Mouse (Mus musculus): ENCODE measurements around the gene Olfr523. TPM values are rescaled to one million over a fixed set of nuclear protein-coding genes. Genes with fewer than 3 reads are reported as not detected.

The Olfr523 gene
- polyA plus RNA-seq, 1 experiment from 2014 or later: not detected

- WGBS: 82% methylated on average over 2 of the region's 2 CpGs
- no peak overlapping the region for H3K27ac ChIP-seq (replicated peaks in 1 of 2; ENCODE audit: control insufficient read depth in 1 of 2, insufficient read depth in 1 of 2, low read depth in 2 of 2, low read length in 2 of 2)
- no peaks in the 10 kb centered on the region for H3K27me3 ChIP-seq (ENCODE audit: control insufficient read depth, insufficient read depth, low read length)
- no peaks in the 10 kb centered on the region for H3K9me3 ChIP-seq (ENCODE audit: control insufficient read depth, low read length)
- no peak for ATAC-seq (ENCODE audit: insufficient number of reproducible peaks, insufficient read depth, low FRiP score, low read depth)
- H3K4me3 ChIP-seq (ENCODE audit: control insufficient read depth in 1 of 2, insufficient read depth in 1 of 2, low read depth in 1 of 2, low read length in 2 of 2): no peak overlapping the region
- H3K36me3 ChIP-seq (ENCODE audit: control insufficient read depth, insufficient read depth, low read length): no peaks in the 10 kb centered on the region
- H3K4me1 ChIP-seq (ENCODE audit: control insufficient read depth in 2 of 2, insufficient read depth in 2 of 2, low read length in 2 of 2): no peaks in the 10 kb centered on the region
- H3K4me2 ChIP-seq (ENCODE audit: low read length): no peak overlapping the region
- H3K9ac ChIP-seq (ENCODE audit: low read length): no peak overlapping the region
Observed at GRCm38 (mm10) chr7:140179176-140179575, 6.2 kb downstream of the Olfr523 start.

DNA sequence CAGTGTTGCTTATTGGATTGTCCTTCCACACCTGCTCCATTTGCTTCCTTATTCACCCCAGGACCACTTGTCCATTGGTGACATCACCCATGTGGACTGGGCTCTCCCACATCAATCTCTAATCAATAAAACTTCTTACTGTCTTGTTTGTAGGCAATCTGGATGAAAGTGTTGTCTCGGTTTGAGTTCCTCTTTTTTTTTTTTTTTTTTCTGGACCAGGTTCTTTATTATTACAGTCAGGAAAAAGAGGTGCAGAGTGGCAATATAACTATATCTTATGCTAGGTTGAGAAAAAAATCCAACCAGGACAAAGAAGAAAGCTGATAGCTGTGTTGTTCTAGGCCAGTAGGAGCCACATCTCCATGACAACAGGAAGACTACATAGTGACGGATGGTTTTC lies 7.7 kb downstream of the Olfr523 start:
- ATAC-seq (ENCODE audit: insufficient number of reproducible peaks, insufficient read depth, low FRiP score, low read depth): no peak
- Histone ChIP-seq H3K4me2 (ENCODE audit: low read length) (no peak overlapping the region), H3K27ac (replicated peaks in 1 of 2; ENCODE audit: control insufficient read depth in 1 of 2, insufficient read depth in 1 of 2, low read depth in 2 of 2, low read length in 2 of 2) (no peak overlapping the region), H3K27me3 (ENCODE audit: control insufficient read depth, insufficient read depth, low read length) (no peaks in the 10 kb centered on the region), H3K4me3 (ENCODE audit: control insufficient read depth in 1 of 2, insufficient read depth in 1 of 2, low read depth in 1 of 2, low read length in 2 of 2) (no peak overlapping the region), H3K4me1 (ENCODE audit: control insufficient read depth in 2 of 2, insufficient read depth in 2 of 2, low read length in 2 of 2) (no peaks in the 10 kb centered on the region), H3K36me3 (ENCODE audit: control insufficient read depth, insufficient read depth, low read length) (no peaks in the 10 kb centered on the region), H3K9ac (ENCODE audit: low read length) (no peak overlapping the region), H3K9me3 (ENCODE audit: control insufficient read depth, low read length) (no peaks in the 10 kb centered on the region)
- WGBS: 76% methylated on average over 2 of the region's 2 CpGs

DNA sequence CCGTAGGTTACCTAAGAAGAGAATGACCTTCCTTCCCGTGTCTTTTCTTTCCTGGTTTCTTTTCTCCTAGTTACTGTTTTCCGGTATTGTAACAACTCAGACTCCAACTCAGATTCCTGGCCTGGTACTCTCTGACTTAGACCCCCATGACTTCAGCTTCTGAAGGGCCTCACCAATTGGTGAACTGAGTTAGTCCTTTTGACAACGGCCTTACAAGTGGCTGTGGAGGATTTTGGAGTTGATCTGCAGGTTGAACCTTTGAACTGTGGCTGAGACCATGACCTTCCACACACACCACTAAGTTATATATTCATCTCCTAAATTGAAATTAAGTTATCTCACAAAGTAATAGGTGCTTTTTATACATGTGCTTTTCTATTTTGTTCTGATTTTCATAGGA lies 11.2 kb downstream of the Olfr523 start:
- Histone ChIP-seq H3K36me3 (ENCODE audit: control insufficient read depth, insufficient read depth, low read length) (no peaks in the 10 kb centered on the region), H3K4me1 (ENCODE audit: control insufficient read depth in 2 of 2, insufficient read depth in 2 of 2, low read length in 2 of 2) (no peaks in the 10 kb centered on the region), H3K27me3 (ENCODE audit: control insufficient read depth, insufficient read depth, low read length) (no peaks in the 10 kb centered on the region), H3K4me2 (ENCODE audit: low read length) (no peak overlapping the region), H3K4me3 (ENCODE audit: control insufficient read depth in 1 of 2, insufficient read depth in 1 of 2, low read depth in 1 of 2, low read length in 2 of 2) (no peak overlapping the region), H3K9ac (ENCODE audit: low read length) (no peak overlapping the region), H3K9me3 (ENCODE audit: control insufficient read depth, low read length) (no peaks in the 10 kb centered on the region), H3K27ac (replicated peaks in 1 of 2; ENCODE audit: control insufficient read depth in 1 of 2, insufficient read depth in 1 of 2, low read depth in 2 of 2, low read length in 2 of 2) (no peak overlapping the region)
- no peak for ATAC-seq (ENCODE audit: insufficient number of reproducible peaks, insufficient read depth, low FRiP score, low read depth)
- 78% methylated on average over 4 of the region's 4 CpGs for WGBS

DNA sequence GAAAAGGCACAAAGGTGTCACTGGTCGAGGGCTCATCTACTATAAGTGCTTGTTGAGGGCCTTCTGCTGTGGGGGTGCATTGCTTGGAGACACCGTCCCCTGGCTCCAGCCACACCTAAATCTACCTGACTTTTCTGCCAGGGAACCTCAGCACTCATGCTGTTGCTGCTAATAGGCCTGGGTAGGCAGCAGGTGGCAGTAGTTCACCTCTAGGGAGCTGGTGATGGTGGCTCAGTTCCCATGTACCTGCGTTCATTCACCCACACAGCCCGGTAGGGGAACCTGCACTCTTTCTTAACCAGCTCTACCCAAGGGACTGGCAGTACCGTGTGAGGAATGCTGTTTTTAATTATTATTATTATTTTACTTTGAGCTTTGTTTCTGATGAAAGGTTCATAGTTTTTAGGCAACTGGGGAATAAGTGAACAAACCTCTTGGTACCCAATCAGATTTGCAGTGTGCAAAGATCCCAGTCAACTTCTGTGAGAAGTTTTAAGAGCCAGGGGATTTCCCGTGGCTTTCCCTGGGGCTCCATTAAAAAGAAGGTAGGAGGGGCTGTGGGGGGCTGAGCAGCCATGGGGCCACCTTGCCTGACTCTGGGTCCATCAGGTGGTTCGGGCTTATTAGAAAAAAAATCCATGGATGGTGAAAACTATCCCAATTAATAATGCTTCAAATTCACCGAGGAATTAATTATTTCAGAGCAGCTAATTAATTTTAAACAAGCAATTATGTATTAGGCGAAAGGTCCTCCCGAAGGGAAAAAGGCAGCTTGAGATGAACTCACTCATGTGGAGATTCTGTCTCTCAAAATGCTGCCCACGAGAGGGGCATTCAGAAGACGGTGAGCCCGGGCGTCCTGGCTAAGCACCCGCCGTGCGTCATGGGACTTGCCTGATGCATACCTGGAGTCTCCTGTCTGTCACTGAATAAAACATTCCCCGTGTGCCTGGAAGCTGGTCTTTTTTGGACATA lies 13.9 kb downstream of the Olfr523 start:
- Histone ChIP-seq H3K9ac (ENCODE audit: low read length) (no peak overlapping the region), H3K36me3 (ENCODE audit: control insufficient read depth, insufficient read depth, low read length) (no peaks in the 10 kb centered on the region), H3K27me3 (ENCODE audit: control insufficient read depth, insufficient read depth, low read length) (no peaks in the 10 kb centered on the region), H3K9me3 (ENCODE audit: control insufficient read depth, low read length) (no peaks in the 10 kb centered on the region), H3K4me3 (ENCODE audit: control insufficient read depth in 1 of 2, insufficient read depth in 1 of 2, low read depth in 1 of 2, low read length in 2 of 2) (no peak overlapping the region), H3K4me1 (ENCODE audit: control insufficient read depth in 2 of 2, insufficient read depth in 2 of 2, low read length in 2 of 2) (no peaks in the 10 kb centered on the region), H3K4me2 (ENCODE audit: low read length) (no peak overlapping the region), H3K27ac (replicated peaks in 1 of 2; ENCODE audit: control insufficient read depth in 1 of 2, insufficient read depth in 1 of 2, low read depth in 2 of 2, low read length in 2 of 2) (no peak overlapping the region)
- WGBS: 61% methylated on average over 18 of the region's 18 CpGs
- no peak for ATAC-seq (ENCODE audit: insufficient number of reproducible peaks, insufficient read depth, low FRiP score, low read depth)

DNA sequence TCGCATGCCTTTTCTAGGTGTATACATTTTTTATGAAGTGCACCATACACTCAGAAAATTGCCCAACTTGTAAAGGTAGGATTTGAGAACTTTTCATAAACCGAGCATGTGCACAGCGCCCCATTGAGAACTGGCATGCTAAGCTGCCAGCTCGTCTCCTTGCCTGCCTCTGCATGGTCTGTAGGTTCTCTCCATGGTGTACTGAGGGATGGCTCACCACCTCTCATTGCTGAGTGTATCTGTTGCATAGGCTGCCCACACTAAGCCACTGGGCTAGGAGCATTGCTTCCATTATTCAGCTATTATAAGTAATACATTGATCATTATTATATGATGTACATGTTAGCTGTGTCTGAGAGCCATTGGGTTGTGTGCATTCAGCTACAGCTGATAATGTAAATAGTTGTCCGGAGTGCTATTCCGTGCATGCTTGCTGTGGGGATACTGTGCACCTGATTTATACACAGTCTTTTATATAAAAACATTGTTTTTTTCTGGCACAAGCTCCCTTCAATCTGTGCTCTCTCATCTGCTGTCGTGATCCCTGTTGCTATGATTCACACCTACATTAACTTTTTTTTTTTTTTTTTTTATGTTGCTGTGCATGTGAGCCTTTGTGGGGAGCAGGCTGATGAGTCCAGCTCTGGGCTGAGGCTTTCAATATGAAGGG lies 14.8 kb downstream of the Olfr523 start:
- H3K27ac ChIP-seq (replicated peaks in 1 of 2; ENCODE audit: control insufficient read depth in 1 of 2, insufficient read depth in 1 of 2, low read depth in 2 of 2, low read length in 2 of 2): no peak overlapping the region
- no peak overlapping the region for H3K9ac ChIP-seq (ENCODE audit: low read length)
- WGBS: 72% methylated on average over 7 of the region's 7 CpGs
- no peaks in the 10 kb centered on the region for H3K4me1 ChIP-seq (ENCODE audit: control insufficient read depth in 2 of 2, insufficient read depth in 2 of 2, low read length in 2 of 2)
- H3K9me3 ChIP-seq (ENCODE audit: control insufficient read depth, low read length): no peaks in the 10 kb centered on the region
- ATAC-seq (ENCODE audit: insufficient number of reproducible peaks, insufficient read depth, low FRiP score, low read depth): no peak
- H3K4me3 ChIP-seq (ENCODE audit: control insufficient read depth in 1 of 2, insufficient read depth in 1 of 2, low read depth in 1 of 2, low read length in 2 of 2): no peak overlapping the region
- H3K4me2 ChIP-seq (ENCODE audit: low read length): no peak overlapping the region
- no peaks in the 10 kb centered on the region for H3K27me3 ChIP-seq (ENCODE audit: control insufficient read depth, insufficient read depth, low read length)
- H3K36me3 ChIP-seq (ENCODE audit: control insufficient read depth, insufficient read depth, low read length): no peaks in the 10 kb centered on the region

GRCm38 (mm10) chr7:140188391-140189328 lies 15.6 kb downstream of the Olfr523 start:
- Histone ChIP-seq H3K27ac (replicated peaks in 1 of 2; ENCODE audit: control insufficient read depth in 1 of 2, insufficient read depth in 1 of 2, low read depth in 2 of 2, low read length in 2 of 2) (no peak overlapping the region), H3K9me3 (ENCODE audit: control insufficient read depth, low read length) (no peaks in the 10 kb centered on the region), H3K27me3 (ENCODE audit: control insufficient read depth, insufficient read depth, low read length) (no peaks in the 10 kb centered on the region), H3K4me2 (ENCODE audit: low read length) (no peak overlapping the region), H3K36me3 (ENCODE audit: control insufficient read depth, insufficient read depth, low read length) (no peaks in the 10 kb centered on the region), H3K9ac (ENCODE audit: low read length) (no peak overlapping the region), H3K4me1 (ENCODE audit: control insufficient read depth in 2 of 2, insufficient read depth in 2 of 2, low read length in 2 of 2) (no peaks in the 10 kb centered on the region), H3K4me3 (ENCODE audit: control insufficient read depth in 1 of 2, insufficient read depth in 1 of 2, low read depth in 1 of 2, low read length in 2 of 2) (no peak overlapping the region)
- ATAC-seq (ENCODE audit: insufficient number of reproducible peaks, insufficient read depth, low FRiP score, low read depth): no peak
- 53% methylated on average over 4 of the region's 4 CpGs for WGBS

GRCm38 (mm10) chr7:140190435-140190834 lies 17.4 kb downstream of the Olfr523 start:
- Histone ChIP-seq H3K9me3 (ENCODE audit: control insufficient read depth, low read length) (no peaks in the 10 kb centered on the region), H3K27me3 (ENCODE audit: control insufficient read depth, insufficient read depth, low read length) (no peaks in the 10 kb centered on the region), H3K4me2 (ENCODE audit: low read length) (no peak overlapping the region), H3K36me3 (ENCODE audit: control insufficient read depth, insufficient read depth, low read length) (no peaks in the 10 kb centered on the region), H3K27ac (replicated peaks in 1 of 2; ENCODE audit: control insufficient read depth in 1 of 2, insufficient read depth in 1 of 2, low read depth in 2 of 2, low read length in 2 of 2) (no peak overlapping the region), H3K4me1 (ENCODE audit: control insufficient read depth in 2 of 2, insufficient read depth in 2 of 2, low read length in 2 of 2) (no peaks in the 10 kb centered on the region), H3K4me3 (ENCODE audit: control insufficient read depth in 1 of 2, insufficient read depth in 1 of 2, low read depth in 1 of 2, low read length in 2 of 2) (no peak overlapping the region), H3K9ac (ENCODE audit: low read length) (no peak overlapping the region)
- 82% methylated on average over 1 of the region's 1 CpGs for WGBS
- no peak for ATAC-seq (ENCODE audit: insufficient number of reproducible peaks, insufficient read depth, low FRiP score, low read depth)

Measured in heart, embryonic 14.5 days (tissue).